Mouse (Mus musculus) embryo, embryonic 11.5 days (tissue): ENCODE results near the gene Tspan1.

ENCODE experiments used
- DNase-seq: peaks from one replicate; pipeline ENCODE4 v3.0.0-alpha.2; 2012; ENCODE audit warnings: low read depth, low spot score

Gene Tspan1

DNA sequence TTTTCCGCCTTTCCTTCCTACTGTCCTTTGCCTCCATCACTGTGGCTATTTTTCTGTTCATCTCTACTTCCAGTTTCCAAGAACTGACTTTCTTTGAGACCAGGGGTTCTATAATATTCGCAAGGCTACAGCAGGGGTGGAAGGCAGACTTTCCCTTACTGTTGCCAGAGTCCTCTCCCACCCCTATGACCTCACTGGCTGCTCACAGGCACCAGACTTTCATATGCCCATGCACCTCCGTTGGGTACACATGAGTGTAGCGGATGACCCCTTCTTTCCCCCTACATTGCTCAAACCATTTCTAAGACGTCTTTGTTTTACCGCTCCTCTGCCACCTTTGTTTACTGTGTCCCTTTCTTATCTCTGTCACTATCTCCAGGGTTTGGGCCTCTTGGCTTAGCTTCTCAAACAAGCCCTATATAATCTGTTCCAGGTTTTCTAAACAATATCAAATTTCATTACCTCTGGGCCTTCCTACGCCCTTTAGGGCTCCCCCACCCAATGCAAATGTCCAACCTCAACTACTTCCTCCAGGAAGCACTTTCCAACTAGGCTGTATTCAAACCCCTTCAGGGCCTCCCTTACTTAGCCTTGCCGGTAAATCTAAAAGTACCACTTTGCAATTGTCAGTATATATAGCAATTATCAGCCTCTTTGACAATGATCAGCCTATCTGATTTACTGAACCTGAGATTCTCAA lies 1.5 kb downstream of the Tspan1 start:
- DNase-seq = no peak

DNA sequence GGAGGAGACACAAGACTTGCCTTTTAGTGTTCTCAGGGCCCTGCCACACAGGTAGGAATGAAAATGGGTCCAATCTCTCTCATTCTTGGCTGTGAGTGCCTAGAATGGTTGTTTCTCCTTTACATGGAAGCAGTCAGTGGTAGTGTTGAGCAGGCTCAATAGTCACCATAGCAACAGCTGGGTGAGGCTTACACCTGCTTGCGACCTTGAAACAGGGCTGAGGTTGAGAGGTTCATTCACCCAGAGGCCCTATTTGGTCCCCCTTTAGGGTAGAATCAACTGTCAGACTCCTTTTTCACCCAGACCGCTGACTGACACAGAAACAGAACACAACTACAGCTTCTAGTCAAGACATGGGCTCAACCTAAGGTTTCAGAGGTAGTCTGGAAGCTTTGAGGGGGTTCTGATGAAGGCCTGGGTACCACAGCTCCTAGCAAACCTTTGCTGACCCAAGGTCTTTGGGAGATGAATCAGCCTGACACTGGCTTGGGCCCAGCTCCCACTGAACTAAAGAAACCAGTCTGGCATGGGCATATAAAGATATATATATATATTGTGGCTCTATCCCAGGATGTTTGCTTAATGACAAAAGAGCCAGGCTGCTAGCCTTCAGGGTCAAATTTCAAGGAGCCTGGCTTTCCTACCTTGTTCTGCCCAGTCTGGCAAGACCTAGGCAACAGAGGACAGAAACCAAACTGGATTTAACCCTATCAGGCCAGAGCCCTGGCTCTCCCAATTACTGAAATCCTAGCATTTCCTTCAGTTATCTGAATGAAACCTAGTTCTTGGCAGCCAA lies 2.4 kb downstream of the Tspan1 start:
- DNase-seq = no peak

DNA sequence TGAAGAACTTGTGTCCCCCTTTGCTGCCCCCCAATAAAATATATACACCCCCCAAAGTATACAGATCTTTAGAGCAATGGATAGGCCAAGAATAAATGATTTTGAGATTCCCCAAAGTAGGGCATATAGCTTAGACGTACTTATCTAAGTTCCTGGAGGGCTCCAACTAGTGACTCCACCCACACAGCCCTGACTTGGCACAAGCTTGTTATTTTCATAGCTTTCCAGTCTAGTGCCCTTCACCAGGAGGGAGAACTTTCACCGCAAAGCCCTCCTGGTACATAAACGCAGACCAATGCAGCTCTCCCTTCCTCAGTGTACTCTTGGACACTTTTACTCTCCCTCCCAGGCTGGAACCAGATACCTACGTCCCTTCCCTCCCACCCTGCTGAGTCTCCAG lies 5.3 kb downstream of the Tspan1 start:
- DNase-seq = no peak

DNA sequence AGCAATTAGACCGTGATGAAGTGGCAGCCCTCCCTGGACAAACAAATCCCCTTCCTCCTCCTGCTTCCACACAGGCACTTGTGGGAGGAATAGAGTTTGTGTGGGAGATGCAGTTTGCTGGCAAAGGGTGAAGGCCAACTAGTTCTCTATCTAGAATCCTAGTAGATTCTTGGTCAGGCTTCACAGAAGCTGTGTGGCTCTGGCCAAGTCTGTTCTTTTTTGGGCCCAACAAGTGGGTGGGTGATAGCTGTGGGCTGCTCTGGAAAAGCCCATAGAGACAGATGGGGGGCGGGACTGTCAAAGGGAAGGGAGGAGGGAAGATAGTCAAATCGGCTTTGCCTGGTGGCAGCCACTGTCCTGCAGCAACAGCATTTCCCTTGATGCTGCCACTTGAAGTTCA lies 6.6 kb downstream of the Tspan1 start:
- DNase-seq = no peak

DNA sequence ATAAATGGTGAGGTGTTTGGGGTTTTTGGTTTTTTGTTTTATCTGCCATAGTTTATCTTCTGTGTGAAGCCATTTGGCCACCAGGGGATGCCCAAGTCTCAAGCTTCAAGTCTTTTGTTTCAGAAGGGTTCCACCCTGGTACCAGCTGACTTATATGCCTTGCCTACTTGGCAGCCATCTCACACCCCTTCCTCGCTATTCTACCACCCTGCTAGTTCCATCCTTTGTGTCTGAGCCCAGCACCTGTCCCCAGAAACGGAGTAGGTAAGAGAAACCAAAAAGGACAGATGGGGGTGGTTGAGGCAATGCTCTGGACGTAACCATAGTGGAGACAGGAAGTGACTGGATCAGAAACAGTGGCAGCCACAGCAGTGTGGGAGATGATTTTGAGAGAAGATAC lies 7.5 kb downstream of the Tspan1 start:
- DNase-seq = no peak

DNA sequence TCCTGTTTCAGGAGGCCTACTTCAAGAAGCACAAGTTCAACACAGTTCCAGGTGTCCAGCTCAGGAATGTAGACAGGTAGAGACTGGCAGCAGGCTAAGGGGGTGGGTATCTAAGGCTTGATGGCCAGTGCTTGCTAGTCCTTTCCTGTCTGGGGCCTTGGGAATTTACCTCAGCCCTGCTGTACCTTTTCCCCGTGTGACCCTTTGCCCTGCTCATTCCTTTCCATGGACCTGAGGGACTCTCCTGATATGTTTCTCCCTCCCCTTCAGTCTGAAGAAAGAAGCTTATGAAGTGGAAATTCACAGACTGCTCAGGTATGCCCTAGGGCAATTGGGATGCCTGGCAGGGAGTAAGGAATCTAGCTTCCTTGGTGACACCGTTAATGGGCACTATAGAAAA lies 9.5 kb downstream of the Tspan1 start:
- no peak for DNase-seq

DNA sequence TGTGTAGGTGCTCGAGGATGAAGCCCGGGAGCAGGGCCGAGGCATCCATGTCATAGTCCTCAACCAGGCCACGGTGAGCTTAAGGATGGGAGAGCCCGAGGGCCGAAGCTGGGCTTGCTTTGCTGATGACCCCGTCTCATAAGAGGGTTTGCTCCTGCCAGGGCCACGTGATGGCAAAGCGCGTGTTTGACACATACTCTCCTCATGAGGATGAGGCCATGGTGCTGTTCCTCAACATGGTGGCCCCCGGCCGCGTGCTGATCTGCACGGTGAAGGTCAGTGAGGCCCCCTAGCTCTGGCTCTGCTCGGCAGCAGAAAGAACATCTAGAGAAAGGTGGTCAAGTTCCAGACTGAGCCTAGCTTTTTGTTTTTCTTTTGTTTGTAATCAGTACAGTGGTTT lies 14.7 kb downstream of the Tspan1 start:
- no peak for DNase-seq

DNA sequence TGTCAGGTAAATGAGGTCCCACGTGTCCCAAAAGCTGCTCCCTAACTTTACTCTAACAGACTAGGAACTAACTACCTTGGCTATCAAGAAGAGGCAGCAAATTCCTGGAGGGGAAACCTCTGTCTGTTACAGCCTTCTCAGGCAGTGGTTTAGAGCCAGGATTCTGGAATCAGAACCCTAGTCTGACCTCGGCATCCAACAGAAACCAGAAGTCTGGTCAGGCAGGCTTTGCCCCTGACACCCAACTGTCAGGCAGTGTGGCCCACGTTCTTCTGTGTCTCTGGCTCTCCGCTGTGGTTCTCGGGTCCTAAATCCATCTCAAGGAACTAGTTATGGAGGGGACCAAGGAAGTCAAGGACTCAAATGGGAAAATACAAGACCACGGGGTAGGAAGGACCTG lies 16.2 kb downstream of the Tspan1 start, which contains the start of gene Lurap1:
Gene Lurap1, minus strand, starts transcription at position 101 of the 400 bp plus-strand sequence.
- no peak for DNase-seq

DNA sequence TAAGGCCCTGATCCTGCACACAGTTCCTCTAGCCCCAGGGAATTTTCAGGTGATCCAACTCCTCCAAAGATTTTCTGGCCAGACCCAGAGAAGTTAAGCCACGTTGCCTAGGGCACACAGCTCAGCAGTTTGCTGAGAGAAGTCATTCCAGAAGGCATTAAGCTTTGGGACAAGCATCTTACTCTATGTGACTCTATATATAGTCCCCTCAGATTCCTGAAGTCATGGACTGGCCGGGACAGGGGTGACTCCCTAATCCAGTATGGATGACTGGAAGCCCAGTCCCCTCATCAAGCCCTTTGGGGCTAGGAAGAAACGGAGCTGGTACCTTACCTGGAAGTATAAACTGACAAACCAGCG lies 16.6 kb downstream of the Tspan1 start:
- no peak for DNase-seq

DNA sequence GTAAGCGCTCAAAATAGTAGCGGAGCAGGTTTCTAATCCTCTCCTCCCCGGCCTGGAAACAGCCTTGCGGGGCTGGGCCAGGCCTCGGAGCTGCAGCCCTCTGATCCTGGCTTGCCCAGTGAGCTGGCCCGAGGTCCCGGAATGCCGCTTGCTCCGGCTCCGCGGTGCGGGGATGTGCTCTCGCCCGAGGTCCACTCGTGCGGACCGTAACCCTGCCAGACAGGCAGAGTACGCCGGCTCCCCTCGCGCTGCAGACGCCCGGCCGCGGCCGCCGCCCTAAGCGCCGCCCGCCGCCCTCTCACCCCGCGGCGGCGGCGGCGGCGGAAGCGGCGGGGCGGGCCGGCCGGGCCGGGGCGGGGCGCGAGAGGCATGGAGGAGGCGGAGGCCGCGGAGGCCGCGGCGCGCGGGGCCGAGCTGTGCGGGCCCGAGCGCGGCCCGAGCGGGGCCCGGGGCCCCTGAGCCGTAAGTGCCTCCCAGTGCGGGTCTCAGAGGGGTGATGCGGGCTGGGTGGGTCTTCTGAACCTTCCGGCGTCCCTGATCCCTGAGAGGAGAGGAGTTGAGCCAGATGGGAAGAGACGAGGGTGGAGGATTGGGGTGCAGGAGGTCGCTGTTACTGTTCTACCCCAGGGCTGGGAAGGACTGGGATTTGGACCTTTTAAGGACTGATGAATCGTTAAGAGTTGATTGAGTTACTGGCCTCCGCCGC lies 17.1 kb downstream of the Tspan1 start:
- DNase-seq = no peak

DNA sequence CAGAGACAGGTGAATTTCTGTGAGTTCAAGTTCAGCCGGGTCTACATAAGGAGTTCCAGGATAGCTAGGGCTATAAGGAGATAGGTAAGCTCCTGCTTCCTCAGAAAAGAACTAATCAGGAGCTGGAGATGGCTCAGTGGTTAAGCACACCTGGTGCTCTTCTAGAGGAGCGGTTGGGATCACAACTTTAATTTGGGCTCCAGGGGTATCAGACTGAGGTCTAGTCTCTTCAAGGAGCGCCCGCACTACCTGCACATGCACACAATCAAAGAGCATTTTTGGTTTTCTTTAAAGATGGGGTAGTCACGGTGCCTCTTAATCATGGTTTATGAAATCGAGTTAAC lies 17.6 kb downstream of the Tspan1 start:
- DNase-seq = no peak

DNA sequence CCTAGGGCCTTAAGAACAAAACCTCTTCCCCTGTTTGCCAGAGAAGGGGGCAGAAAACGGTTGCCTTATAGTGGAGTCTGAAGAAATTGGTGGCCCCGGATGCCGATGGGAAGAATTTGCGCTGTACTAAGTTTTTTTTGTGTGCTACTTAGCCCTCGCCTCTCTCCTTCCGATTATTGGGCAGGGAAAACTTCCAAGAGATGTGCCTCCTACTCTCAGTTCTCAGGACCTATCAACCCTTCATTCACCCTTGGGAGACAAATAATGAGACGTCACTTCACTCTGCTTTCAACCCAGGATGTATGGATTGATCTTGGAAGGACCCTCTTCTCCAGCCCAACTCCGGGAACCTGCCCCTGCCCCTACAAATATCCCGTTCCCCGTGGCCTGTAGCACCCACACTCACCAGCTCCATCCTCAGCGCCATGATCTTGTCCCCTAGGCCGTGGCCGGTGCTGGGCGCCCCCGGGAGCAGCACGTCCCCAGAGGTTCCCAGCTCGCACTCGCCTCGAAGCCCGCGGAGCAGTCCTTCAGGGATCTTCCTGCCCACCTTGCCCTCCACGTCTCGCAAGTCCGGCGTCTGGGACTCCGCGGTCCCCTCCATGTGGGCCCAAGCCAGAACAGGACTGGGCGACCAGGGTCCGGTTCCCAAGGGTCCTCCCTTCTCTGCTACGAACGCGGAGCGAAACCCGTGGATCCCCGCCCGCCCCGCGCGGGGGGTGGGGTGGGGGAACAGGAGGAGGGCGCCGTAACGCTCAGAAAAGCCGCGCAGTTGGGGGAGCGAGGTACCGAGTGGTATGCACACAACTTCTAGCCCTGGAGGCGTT lies 23.3 kb downstream of the Tspan1 start:
- no peak for DNase-seq

DNA sequence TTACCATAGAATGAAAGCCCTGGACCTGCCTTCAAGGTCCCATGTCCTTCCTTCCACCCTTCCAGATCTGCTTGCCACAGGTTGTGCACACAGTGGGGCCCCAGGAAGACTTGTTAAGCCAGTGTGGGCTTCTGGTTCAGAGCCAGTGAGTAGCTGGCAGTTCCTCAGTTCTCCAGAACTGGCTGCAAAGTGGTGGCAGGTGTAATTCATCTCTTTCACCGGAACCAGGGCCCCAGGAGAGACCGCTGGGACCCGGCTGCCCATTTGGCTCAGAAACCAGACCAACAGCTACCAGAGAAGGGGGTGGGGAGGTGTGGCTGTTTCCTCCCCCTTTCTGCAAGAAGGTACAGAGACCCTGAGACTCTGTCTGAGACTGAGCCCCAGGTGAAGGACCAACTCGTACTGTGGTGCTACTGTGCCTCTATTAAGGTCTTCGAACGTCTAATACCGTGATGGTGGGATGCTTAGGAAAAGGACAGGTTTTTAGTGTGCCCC lies 24.0 kb downstream of the Tspan1 start:
- DNase-seq = no peak

DNA sequence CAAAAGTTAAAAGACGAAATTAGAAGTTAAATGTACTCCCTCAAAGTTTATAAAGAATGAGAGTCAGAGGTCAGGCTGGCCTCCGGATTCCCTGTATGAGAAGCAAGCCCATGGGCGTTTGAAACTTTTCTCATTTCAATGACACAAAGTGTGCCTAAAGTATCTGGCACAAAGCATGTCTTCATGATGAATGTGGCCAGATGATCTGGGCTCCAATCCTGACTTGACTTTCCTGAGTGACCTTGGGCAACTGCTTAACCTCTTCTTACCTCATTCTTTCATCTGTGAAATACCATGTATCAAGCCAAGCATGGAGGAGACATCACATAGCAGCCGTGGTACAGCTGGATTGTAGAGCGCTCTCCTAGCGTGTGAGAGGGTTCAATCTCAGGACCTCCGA lies 25.1 kb downstream of the Tspan1 start:
- no peak for DNase-seq

DNA sequence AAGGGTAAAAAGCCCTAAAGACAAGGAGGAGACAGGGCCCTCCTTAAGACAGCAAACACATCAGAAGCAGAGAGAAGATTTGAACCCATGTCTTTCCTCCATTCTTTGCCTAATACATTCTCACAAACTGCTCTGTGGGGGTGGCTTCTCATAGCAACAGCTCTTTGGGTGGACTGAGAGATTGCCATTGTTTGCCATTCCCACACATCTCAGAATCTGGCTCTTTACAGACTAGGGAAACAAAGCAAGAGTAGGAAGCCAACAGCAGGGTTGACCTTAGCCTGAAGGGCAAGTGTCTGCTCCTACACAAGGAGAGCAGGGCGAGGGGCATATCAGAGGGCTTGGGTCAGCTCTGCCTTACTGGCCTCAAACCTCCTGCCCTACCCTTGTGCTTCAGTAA lies 25.7 kb downstream of the Tspan1 start:
- DNase-seq = no peak

DNA sequence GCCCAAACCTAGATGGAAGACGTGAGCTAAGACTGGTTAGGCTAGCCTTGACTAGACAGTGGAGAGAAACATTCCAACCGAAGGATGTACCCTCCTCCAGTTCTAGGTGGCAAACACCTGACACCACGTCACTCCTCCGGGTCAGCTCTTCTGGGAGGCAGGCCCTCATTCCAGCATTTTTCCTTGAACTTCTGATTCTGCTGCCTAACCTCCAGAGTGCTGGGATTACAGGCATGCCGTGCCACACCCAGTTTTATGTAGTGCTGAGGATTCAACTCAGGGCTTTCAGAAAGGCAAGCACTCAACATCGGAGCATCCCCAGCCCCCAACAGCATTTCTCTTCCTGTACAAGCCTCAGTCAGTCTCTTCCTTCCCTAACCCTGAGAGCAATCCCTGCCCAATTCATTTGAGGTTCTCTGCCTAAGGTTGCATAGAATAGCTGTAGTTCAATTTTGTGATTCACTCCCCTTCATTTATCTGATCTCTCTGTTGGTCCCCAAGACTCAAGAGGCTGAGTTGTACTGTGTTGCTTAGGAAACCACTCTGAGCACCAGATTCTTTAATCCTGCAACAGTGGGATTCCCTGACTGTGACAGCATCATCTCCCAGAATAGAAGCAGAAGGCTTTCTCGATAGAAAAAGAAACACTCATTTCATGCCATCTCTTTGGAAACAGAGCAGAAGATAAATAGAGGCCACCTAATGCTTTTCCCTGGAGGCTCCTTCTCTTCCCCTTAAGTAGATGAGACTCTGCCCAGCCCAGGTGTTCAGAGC lies 26.4 kb downstream of the Tspan1 start:
- no peak for DNase-seq

DNA sequence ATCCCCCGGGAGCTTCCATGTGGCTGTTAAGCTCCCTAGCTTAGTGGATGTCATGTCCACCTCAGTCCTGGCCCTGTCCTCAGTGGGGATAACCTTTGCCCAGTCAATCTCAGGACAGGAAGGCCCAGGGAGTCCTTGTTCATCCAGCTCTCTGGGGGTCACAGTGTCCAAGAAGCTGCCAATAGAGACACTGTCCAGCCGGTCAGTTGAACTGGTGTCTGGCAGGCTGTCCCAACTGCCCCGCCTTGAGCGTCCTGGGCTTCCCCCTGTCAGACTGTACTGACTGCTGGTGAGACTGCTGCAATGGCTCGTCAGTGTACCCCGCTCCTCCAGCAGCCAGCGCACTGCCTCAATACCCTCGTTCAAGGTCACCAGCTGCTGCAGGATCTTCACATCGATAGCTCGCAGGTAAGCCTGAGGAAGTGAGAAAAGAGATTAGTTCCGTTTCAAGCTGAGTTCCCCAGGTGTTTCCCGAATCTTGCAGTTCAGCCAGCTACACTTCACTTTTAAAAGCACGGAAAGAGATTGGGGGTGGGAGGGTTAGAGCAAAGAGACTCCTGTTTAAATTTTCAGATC lies 29.9 kb downstream of the Tspan1 start:
- no peak for DNase-seq

DNA sequence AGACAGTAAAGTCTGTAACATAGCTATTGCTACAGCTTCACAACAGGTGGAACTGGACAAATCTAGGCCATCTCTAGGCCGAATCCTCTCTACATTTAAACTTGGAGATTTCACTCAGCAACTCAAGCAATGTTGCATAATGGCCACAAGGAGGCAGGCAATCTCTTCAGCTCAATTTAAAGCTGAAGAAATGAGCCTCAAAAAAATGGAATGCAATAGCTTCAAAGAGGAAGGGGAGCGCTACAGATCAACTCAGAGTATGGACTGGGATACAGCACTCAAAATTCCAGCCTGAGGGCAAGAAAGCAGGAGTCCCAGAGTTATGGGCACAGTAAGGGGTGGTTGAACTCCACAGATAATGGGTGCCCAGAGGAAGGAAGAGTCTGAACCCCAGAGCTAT lies 32.4 kb downstream of the Tspan1 start:
- no peak for DNase-seq

DNA sequence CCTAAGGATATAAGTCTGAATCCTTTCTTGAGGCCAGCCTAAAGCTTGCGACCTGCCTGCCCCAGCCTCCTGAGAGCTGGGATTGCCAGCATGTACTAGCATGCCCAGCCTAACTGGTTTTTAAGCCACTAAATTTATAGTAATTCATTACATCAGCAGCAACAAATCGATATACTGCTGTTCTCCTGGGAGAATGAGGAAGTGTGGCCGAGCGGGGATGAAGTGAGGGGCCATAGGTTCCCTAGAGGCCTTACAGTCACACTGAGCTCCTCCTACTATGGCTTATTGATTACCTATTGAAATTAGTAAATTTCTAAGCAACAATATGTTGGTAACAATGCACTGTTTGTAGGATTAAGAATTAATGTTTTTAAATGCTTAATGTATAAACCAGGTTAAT lies 34.3 kb downstream of the Tspan1 start:
- DNase-seq = no peak

DNA sequence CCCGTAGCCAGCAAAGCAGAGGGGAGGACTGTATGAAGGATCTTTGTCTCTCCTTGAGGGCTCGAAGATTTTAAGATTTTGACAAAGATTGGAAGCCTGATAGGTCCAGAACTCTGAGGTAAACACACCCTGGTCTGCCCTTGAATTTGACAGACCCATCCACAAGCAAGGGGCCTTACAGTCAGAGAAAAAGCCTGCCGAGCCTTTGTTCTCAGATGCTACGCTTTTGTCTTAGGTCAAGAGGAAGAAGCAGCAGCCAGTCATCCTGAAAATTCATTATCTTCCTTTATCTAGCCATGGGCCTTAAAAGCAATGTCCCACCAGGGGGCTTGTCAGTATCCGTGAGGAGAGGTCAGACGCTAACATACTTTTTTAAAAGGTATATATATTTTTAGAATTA lies 39.4 kb downstream of the Tspan1 start:
- no peak for DNase-seq
